Mouse (Mus musculus) brain, embryonic 14.5 days (tissue): ENCODE data around the gene 1700019D03Rik. TPM values are rescaled to one million over a fixed set of nuclear protein-coding genes. Genes with fewer than 3 reads are reported as not detected.
A peak's percentile ranks its signal among the peaks of the same experiment; 100 is the strongest.

Source experiments
- DNase-seq: peaks from one replicate; pipeline ENCODE4 v3.0.0-alpha.2; 2011; ENCODE audit warnings: low read depth
- CTCF ChIP-seq: fragments of 200-500 bp; IDR thresholded peaks from 2 replicates; pipeline ENCODE4 v1.5.1; 2012; ENCODE audit warnings: inconsistent platforms, mild to moderate bottlenecking, moderate library complexity, borderline replicate concordance; ENCODE audit not compliant: insufficient read depth, insufficient read length; ENCODE audit errors: extremely low read depth
- POLR2A ChIP-seq: fragments of 200-500 bp; IDR thresholded peaks from 2 replicates; pipeline ENCODE4 v1.6.1; 2012; ENCODE audit warnings: mild to moderate bottlenecking, inconsistent platforms, borderline replicate concordance; ENCODE audit not compliant: poor library complexity, insufficient read depth, insufficient read length, severe bottlenecking; ENCODE audit errors: extremely low read depth
- polyA plus RNA-seq: library from polyadenylated mRNA; depleted of rRNA; stranded (reverse); fragments of >200 nt; gene quantifications from 2 replicates; pipeline ENCODE4 v1.2.3, GENCODE M21; 2012; rRNA removed

The 1700019D03Rik gene
- 1.1 TPM in 2 replicates for polyA plus RNA-seq

- TF ChIP-seq CTCF, result no peak
- TF ChIP-seq POLR2A, result no peak
- DNase-seq, result no peak
Measured at GRCm38 (mm10) chr1:53020079-53020478, at the start of gene 1700019D03Rik. TSS of gene 1700019D03Rik (minus strand) at chr1:53020179.

DNA sequence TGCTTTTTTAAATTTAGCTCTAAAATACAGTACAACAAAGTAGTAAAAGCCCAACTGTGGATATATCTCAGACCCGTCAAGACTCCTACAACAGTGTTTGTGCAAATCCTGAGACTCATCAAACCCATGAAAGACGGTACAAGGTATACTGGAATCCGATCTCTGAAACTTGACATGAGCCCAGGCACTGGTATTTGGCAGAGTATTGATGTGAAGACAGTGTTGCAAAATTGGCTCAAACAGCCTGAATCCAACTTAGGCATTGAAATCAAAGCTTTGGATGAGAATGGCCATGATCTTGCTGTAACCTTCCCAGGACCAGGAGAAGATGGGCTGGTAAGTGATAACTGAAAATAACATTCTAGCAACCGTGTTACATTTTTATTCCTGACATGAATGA, 43.9 kb upstream of the 1700019D03Rik start:
- no peak for DNase-seq
- TF ChIP-seq CTCF, result no peak
- no peak for TF ChIP-seq POLR2A

DNA sequence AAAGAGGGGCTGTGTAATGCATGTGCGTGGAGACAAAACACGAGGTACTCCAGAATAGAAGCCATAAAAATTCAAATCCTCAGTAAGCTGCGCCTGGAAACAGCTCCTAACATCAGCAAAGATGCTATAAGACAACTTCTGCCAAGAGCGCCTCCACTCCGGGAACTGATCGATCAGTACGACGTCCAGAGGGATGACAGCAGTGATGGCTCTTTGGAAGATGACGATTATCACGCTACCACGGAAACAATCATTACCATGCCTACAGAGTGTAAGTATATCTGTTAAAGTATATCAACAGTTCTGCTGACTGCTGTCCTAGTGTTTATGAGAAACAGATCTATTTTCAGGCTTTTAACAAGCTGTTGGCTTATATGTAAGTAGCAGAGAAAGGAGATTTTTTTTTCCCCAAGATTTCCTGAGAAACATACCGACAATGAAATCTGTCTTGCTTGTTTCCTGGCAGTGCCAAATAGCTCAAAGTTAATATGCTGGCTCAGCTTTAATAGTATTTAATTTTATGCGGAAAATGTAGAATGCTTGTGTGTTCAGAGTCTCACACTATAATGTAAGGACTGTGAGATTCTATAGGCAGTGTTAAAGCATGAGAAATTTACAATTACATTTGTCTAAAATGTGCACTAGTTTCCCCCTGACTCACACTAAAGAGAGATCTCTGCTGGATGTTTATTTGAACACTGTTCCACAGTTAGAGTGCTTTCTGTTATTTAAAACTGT, 42.1 kb upstream of the 1700019D03Rik start:
- peak; percentile 66 for DNase-seq
- TF ChIP-seq CTCF (no peak), POLR2A (no peak)

DNA sequence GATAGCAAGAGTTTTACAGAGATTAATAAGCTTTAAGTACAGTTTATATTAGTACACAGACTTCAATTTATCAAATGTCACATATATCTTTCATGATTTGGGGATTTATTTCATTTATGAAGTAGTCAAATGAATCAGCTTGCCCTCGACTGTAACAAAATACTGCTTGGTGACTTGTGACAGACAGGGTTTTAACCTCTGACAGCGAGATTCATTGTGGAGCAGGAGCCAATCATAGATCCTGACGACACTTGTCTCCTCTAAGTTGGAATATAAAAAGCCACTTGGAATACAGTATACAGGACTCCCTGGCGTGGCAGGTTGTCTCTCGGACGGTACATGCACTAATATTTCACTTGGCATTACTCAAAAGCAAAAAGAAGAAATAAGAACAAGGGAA, 41.4 kb upstream of the 1700019D03Rik start, which contains the start of gene Mstn:
Mstn (plus strand) TSS at position 301 of the 400 bp plus-strand sequence.
- no peak for DNase-seq
- no peak for TF ChIP-seq CTCF
- no peak for TF ChIP-seq POLR2A

- no peak for TF ChIP-seq CTCF
- TF ChIP-seq POLR2A, result no peak
- peak; percentile 46 for DNase-seq
Measured at GRCm38 (mm10) chr1:53060499-53060898, 40.5 kb upstream of the 1700019D03Rik start.

DNA sequence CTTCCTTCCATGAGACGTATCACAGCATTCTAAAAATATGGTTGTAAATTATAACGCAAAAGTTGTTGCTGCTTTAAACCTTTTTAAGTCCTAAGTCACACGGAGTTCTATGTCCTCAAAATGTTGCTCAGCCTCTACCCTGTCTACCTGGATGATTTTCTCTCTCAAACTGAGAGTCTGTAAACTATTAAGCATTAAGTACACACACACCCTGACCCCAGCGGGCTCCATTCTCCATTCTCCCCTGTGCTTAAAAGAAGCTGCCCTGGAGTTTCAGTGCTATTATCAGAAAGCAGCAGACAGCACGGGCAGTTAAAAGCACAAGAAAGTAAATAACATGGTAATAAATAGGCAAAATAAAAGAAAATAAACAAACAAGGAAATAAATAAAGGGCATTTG, 39.1 kb upstream of the 1700019D03Rik start:
- DNase-seq, result no peak
- TF ChIP-seq CTCF, result no peak
- TF ChIP-seq POLR2A, result no peak

DNA sequence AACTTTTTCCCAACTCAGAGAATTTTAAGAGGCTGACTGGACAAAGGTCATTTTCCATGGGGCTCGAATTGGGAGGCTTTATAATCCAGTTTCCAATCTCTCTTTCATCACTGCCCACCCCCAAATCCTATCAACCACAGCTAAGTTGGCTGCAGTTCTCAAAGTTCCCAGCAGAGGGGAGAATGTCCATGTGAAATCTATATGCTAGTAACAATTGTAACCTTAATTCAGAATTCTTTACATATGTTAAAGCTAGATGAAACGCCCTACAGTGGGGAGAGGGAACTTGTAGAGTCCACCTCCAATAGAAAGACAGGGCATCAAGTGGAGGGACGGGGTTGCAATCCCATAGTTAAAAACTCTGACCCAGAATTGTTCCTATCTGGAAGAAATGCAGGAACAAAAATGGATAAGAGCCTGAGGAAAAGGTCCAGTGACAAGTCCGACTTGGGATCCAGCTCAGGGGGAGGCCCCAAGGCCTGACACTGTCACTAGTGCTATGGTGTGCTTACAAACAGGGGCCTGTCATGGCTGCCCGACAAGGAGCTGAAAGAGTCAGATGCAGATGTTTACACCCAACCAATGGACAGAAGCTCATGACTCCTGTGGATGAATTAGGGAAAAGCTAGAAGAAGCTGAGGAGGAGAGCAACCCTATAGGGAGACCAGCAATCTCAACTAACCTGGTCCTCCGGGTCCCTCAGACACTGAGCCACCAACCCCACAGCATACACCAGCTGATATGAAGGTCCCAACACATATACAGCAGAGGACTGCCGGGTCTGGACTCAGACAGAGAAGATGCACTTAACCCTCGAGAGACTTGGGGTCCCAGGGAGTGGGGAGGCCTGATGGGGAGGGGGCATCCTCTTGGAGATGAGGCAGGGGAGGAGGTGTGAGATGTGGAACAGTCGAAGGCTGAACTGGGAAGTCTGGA, 33.4 kb upstream of the 1700019D03Rik start:
- peak; percentile 76 for DNase-seq
- TF ChIP-seq POLR2A (no peak), CTCF (peak; percentile 67; the same call in 1 of the 2 replicates)

DNA sequence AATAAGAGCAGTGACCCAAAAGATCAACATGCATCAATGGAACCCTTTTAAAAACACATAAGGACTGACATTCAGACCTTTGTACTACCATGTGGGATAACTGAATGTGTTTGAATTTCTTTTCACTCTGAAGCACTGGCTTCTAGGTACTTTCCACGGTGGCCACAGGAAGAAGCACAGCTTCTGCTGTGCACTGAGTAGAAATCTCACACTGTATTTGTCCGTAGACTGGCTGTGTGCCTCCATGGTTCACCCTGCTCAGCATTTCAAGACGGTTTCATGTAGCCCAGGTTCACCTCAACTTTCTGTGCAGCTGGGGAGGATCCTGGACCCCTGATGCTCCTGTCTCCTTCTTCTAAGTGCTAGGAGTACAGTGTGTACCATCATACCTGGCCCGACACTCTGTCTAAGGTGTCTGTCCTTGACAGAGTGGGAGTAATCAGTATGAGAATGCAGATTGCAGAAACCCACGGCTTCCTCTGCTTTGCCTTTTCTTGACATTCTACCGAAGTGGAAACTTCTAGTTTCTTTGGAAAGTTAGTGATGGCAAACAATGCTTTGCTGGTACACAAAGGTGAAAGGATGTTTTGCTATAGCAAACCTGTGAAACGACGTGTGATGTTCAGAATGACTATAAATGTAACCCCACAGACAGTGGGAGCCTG, 29.9 kb upstream of the 1700019D03Rik start:
- TF ChIP-seq CTCF, result no peak
- TF ChIP-seq POLR2A, result no peak
- no peak for DNase-seq

DNA sequence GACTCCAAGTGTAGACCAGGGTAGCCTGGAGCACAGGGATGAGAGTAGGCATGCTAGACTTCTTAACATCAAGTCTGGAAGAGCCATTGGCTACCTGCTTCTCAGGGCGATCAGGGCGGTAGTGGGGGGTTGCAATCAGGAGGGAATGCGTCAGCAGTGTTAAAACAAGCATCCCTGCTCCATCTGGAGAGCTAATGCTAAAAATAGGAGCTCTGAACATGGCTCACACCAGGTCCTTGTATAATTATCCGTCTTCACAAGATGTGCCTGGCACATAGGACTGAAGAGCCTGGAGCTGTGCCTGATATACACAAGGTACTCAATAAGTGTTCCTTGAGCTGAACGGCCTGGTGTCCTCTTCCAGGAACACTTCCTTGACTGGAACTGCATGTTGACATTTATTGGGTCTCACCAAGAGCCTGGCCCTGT, 17.5 kb upstream of the 1700019D03Rik start:
- TF ChIP-seq CTCF (no peak), POLR2A (no peak)
- no peak for DNase-seq

GRCm38 (mm10) chr1:53032550-53032949, 12.6 kb upstream of the 1700019D03Rik start:
- peak; percentile 59 for DNase-seq
- TF ChIP-seq POLR2A, result no peak
- peak; percentile 17; the same call in 1 of the 2 replicates for TF ChIP-seq CTCF

DNA sequence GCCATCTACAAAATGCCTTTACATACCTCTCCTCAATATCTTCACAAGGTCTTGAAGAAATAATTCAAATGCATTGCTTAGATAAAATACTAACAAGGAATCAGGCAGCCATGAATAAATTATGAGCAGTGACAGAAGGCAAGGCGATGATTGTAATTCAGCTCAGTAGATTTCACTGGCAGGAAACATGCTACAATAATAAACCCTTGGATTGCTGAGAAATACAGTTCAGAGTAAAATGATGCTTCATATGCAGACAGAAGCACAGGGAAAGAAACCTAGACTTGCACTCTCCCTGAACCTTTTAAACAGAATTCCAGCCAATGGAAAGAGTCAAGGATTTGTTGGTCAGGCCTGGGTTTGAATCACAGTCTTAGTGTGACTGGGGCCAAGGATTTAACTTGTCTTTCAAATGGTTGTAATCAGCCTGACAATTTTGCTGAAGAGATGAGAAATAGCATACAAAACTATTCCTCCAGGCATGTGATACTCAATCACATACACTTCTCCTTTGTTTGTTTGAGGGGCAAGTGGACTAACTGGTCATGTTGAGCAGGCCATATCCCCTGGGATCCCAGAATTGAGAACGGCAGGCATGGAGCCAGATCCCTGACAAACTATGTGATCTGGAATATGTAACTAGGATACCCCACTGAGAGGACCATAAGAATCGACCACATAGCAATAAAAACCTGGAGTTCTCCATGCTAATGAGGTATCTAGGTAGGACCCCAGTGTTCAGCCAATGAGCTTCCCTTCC, 1.1 kb downstream of the 1700019D03Rik start:
- TF ChIP-seq CTCF (no peak), POLR2A (no peak)
- peak; percentile 61 for DNase-seq

- TF ChIP-seq CTCF, result no peak
- TF ChIP-seq POLR2A, result no peak
- DNase-seq, result no peak
Measured at GRCm38 (mm10) chr1:53015606-53016005, 4.4 kb downstream of the 1700019D03Rik start.
